Mouse (Mus musculus) gastrocnemius, postnatal 4 days (tissue): ENCODE results near the gene Eif6. TPM values are rescaled to one million over a fixed set of nuclear protein-coding genes. Genes with fewer than 3 reads are reported as not detected.

Source experiments
- DNase-seq, 2 experiments: peaks; one replicate each; pipeline ENCODE4 v3.0.0; 2021 to 2022; ENCODE audit warnings: low spot score in 2 of 2, mixed read lengths in 2 of 2
- total RNA-seq, 2 experiments: library from RNA; stranded (reverse); gene quantifications; 2 replicates each; pipeline ENCODE4 v1.2.3; 2021

Gene Eif6
- total RNA-seq, 2 experiments from 2014 or later, result 74.9 to 79.4 TPM

DNA sequence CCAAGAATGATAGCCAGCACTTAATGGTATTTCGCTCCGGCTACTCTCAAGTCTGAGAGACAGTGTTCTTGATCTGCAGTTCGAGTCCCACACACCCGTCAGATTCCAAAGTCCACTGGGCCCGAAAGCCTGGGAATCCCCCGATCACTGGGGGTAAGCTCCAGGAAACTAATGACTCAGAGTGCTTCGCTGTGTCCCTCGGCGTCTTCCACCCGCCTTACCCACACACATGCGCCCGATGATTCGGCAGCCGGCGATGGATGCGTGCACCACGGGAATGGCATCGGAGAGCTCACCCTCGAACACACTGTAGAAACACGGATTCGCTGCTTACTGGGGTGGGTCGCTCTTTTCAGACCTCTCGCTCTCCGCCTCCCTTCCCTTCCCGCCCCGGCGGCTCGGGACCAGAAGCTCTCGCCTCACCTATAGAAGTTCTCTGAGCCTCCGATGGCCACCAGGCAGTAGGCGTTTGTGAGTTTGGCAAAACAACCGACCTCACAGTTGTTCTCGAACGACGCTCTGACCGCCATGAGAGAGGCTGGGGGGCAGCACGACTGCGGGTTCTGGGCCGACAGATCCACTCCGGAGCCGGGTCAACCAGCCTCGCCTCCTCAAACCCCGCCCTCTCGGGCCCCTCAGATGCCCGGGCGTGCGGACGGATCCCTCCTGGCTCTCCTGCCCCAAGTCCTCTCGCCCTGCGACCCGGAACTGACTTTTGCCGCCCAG, 658 bp downstream of the Eif6 start:
- DNase-seq, result no peak

DNA sequence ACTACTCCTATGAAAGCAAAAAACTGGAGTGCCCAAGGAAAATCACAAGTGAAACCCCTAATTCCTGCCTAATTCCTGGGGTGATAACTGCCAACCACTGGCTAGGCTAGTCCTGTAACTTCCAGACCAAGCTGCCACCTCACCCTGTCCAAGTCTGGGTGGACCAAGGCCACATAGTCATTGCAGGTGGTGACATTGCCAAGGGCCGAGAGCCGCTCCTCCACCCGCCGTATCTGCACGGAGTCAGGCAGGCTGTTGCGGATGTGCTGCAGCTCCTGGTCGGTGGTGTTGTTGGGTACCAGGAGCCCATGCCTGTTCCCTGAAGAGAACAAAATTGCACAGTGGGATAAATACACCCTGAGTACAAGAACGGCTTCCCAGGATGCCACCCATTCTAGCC, 3.0 kb downstream of the Eif6 start:
- DNase-seq, result no peak

DNA sequence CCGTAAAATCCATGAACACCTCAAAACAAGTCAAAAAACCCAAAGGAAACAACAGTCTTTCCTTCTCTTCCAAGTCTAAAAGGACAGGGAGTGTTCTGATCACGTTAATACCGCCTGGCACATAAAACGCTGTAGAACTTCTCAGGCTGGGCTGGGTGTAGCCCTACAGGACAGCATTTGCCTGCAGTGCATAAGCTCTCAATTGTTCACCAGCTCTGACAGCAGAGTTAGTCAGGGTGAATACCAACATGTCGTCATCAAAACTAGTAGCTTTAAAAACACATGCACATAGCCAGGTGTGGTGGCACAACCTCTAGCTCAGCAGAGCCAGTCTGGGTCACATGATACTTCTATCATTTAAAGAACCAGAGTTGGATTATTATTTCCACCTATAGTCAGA, 5.9 kb downstream of the Eif6 start:
- no peak for DNase-seq

DNA sequence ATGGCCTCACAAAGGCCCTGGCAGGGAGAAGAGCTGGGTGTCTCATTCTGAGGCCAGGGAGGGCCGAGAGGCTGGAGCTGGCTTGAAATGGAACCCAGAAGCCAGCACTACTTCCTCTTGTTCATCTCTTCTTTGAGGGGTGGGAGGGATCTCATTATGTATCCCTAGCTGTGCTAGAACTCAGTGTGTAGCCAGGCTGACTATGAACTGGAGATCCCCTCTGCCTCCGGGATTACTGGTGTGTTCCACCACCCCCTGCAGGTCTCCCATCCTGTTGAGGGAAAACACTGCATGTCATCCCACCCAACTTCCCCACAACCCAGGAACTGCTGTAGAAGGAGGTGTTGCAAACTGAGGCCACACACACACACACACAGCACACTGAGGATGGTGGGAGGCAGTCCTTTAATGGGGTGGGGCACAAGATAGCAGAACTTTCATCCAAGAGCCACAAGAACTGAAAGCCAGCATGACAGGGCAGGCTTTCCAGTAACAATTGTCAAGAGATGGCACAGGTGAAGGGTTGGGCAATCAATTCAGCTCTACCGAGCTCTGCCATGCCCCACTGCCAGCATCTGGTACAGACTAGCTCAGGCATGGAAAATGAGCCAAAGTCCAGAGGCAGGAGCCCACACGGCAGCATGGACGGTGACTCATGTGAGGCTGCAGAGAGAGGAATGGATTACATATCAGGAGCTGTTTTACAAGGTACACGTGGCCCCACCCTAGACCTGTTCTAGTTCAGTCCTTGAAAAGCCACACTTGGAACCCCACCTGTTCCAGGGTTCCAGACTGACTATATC, 7.1 kb downstream of the Eif6 start:
- DNase-seq, result no peak

DNA sequence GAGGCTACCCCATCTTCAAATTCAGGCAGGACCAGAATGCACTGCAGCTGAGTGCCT, 7.5 kb downstream of the Eif6 start, which contains the start of gene BC029722:
Gene BC029722 (minus strand): TSS at position 35 of the 57 bp plus-strand sequence.
- no peak for DNase-seq

DNA sequence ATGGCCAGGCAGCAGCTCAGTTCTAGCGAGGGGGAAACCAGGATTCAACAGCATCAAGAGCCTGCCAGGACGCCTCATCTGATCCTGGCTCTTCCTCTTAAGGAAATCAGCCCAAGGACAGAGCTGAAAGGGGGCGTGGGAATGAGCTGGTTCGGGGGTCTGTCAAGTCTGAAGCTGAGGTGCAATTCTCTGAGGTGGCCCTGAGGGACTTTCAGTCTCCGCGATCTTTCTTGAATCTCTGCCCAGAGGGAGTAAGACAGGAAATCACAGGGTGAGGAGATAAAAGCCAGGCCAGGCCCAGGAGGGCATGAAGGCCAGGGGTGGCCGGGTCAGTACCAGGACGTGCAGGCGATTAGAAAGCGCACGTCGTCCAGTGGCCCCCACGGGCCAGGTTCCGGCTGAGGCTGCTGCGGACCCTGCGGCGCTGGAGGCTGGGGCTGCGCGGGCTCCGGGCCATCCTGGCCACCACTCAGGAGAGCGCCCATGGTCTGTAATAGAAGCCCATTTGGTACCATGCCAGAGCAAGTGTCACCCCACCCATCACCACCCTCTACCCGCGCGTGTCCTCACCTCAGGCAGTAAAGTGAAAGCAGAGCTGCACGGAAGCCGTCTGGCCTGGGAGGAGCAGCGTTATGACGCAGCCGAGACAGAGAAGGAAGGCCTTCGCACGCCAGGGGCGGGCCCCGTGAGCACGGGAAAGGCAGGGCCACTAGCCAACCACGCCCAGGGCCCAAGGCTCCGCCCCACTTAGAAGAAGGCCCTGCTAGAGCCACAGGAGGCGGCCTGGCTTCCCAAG, 7.9 kb downstream of the Eif6 start:
- DNase-seq, result peak; percentile 88 to 95

DNA sequence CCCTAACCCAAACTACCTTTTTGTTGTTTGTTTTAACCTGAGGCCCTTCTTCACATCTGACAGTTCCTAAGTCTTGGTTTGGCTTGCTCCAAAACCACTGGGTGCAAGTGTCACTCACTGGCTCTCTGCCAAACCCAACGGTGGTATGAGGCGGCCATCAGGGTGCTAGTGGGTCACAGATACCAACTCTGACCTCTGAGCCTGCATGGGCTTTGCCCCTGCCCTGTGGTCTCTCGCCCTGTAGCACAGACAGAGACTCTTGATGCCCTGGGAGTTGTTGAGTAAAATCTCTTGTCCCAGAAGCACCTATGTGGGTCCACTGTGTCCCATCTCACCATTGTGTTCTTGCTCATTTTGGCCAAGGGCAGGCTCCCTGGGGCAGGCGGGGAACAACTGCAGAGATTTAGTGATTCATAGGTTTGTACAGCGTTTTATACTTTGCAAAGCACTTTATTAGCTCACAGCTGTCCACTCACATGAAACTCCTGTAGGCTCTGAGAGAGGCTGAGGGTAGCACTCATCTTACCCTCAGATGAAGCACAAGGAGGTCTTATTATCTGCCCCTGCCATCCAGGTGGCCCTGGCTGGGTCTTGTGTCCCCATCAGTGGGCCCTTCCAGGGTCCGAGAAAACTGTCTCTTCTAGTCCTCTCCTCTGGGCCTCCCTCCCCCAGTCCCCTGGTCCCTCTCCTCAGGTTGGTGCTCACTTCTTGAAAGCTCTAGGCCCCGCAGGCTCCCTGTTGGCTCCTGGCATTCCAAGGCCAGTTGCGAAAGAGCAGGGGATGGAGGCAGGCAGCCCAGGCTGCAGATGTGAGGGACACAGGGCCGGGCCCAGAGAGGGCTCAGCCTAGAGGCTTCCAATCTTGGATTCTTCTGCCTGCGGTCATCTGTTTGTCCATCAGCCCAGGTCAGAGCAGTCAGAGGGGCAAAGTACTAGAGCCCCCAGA, 9.2 kb downstream of the Eif6 start:
- DNase-seq, result no peak

DNA sequence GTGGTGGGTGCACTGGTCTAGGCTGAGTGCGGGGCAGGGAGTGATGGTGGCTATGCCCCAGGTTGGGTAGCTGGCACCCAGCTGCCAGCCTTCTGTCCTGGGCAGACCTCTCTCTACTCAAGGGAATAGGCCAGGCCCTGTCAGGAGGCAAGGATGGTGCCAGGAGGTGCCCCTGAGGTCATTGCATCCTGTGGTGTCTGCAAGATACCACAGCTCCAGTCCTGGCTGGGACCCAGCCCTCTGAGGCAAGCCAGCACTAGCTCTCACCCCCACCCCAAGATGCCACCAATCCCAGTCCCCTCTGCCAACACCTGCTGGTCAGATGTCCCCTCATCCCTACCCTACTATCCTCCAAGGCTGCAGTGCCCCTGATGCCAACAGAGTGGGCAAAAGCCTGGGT, 10.5 kb downstream of the Eif6 start:
- no peak for DNase-seq

DNA sequence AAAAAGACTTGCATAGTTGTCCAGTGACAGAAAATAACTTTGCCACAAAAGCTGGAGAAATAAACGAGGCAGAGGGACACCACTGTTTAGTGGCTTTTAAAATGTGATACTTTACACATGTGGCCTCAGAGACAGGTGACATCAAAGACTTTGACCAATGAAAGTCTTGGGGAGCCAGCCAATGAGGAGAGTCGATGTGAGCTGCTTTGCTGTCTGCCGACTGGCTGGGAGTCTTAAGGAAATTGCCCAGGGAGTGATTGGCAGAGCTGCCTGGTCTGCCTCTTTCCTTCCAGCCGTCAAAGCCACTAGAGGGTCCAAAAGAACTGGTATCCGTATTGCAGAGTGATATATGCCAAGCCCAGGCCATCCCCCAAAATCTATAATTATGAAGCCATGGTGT, 11.9 kb downstream of the Eif6 start:
- DNase-seq, result no peak

DNA sequence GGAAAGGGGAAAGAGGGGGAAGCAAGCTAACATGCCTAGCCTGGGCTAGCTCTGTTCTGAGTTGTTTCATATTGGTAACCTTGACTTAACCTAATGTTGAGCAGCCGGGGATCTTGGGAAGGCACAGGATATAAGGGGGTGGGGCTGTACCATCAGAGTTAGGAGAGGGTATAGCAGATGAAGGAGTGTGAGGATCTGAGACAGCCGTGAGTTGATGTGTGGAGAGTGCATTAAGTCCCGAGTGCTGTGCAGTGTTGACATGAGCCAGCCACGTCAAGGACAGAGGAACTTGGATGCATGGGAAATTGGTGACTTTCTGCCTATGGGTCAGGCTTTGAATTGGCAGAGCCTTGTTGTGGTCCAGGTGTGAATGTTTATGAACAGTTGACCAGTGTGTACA, 14.1 kb downstream of the Eif6 start:
- no peak for DNase-seq

DNA sequence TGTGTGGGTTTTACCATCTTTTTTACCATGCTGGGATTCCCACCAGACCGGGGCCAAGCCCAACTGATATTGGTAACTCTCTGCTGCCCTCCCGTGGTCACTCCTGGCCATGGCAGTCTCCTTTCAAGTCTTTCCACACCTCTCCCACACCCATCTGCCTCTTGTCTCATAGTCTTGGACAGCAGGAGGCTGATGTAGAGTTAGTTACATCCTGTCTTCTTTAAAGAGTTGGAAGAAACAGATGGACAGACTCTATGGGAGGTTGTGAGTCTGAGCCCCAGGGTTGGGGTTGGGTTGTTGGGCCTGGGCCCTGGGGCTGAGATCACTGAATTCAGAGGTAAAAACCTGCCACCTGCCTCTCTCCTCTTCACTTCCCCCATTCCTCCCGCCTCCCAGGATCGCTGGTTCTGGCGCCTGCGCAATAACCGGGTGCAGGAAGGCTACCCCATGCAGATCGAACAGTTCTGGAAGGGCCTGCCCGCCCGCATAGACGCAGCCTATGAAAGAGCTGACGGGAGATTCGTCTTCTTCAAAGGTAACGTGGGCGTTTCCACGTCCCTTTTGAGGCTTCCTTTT, 14.8 kb downstream of the Eif6 start:
- DNase-seq, result peak; percentile 61 to 69

DNA sequence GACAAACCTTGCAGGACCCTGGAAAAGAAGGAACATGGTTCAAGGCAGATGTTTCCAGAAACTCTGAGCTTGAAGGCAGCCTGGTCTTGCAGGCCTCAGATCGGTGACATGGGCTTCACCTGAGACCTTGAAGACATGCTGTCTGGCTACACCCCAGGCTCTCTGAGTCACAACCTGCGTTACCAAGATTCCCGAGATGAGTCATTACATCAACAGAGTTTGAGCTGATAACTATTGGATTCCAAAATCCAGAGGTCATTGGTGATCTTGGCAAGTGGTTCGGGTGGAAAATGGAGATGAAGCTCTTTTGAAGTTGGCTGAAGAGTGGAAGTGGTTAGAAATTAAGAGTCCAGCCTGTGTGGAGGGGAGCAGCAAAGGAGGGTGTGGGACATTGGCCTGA, 17.1 kb downstream of the Eif6 start:
- DNase-seq, result no peak

DNA sequence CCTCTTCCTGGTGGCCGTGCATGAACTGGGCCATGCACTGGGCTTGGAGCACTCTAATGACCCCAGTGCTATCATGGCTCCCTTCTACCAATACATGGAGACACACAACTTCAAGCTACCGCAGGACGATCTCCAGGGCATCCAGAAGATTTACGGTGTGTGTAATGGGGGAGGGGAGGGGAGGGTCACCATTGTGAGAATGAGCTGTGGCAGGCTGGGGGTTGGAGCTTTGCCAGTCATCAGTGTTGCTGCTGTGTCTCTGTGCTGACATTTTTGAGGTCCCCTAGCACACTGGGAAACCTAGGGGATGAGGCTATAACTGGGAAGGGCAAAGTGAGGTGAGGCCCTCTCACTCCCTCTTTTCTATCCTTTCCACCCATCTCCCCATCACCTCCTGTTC, 19.3 kb downstream of the Eif6 start:
- DNase-seq, result no peak

DNA sequence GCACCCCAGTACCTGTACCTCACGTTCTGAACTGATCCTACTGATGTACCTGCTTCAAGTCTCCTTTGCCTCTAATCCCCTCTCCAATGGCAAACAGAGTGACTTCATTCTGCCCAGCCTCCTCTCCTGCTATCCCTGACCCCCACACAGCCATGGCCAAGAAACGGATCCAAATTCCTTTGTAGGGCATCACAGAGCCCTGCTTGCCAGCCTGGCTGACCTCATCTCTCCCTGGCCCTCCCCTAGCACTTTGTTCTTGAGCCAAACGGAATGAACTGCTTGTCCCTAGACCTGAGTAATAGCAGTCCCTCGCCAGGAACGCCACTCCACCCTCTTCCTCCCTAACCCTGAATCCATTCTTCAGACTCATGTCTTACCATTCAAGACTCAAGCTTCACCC, 20.2 kb downstream of the Eif6 start:
- DNase-seq, result no peak

DNA sequence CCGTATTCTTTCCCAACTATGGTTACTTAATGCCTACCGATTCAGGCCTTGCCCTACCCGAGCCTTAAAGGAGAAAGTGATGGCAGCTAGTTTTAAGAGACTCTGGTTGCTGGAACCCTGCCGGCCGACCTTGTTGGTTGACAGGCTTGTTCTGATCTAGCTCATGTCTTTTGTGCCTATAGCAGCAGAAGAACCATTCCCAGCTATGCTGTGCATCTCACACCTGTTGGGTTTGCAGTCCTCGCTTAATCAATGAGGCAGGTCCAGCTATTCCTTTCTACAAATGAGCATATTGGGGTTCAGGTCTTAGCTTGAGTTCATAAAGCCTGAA, 20.8 kb downstream of the Eif6 start:
- DNase-seq, result no peak

DNA sequence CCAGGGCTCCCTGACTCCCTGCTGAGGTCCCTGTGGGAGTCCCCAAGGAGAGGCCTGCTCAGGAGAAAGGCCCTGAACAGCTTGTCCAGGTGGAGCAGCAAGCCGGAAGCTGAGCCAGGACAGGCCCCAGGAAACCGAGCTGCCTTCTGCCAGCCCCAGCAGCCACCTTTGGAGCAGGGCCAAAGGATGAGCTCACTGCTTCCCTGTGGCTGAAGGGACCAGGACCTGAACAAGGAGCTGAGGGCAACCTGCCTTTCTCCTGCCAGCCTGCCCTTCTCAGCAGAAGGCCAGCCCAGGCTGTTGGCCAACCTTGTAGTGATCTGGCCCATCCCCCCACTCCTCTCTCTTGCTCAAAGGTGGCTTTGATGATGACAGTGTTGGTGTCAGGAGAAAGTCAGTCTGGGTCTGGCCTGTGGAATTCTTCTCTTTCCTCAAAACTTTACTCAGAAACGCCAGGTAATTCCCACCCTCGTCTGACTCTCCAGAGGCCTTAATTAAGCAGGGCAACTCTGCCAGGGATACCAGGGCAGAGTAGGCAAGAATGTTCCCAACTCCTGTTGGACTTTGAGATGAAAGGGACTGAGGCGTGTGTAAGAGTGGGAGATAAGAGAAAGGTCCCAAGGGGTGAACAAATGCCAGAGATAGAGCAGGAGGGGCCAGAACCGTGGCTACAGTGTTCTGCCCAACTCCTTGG, 21.3 kb downstream of the Eif6 start:
- DNase-seq, result no peak

DNA sequence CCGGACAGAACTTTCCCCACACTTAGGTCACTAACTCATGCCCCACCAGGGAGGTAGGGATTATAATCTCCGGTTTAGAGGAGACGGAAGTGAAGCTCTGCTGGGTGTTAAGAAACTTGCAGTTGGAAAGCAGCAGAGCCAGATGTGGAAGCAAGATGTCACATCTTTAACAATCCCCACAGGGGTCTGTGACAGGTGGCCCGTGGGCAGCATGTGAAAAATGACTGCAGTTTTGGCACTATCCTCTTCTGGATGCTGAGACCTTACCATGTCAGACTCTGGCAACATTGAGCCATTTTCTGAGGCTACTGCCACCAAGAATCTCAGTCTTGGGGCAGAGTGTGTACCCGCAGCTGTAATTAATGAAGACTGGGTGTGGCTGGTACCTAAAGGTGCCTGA, 22.7 kb downstream of the Eif6 start:
- DNase-seq, result no peak

DNA sequence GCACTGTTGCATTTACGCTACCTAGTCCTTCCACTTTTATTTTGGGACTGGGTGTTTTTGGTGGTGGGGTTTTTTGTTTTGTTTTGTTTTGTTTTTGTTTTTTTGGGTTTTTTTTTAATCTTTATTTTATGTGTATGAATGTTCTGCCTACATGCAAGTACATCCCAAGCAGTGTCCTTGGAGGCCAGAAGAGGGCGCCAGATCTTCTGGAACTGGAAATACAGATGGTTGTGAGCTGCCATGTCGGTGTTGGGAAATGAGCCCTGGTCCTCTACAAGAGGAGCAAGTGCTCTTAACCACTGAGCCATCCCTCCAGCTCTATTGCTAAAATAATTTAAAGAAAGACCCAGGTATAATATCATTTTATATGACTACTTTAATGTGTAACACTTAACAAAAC, 24.0 kb downstream of the Eif6 start:
- no peak for DNase-seq

DNA sequence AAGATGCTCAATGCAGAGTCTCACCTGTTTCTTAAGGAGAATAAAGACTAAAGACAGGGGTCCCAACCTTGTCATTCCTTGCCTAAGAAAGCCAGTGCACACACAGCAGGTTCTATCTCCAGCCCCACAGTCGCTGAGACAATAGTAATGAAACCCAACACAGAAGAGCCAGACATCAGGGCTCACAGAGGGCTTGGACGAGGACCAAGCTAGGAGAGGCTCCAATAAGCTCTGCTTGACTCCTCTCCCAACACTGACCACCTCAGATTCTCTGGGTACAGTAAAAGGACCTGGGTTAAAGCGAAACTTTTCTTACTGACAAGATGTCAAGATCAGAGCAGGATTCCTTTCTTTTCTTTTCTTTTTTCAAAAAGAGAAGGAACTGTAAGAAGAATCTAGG, 28.1 kb downstream of the Eif6 start:
- no peak for DNase-seq

DNA sequence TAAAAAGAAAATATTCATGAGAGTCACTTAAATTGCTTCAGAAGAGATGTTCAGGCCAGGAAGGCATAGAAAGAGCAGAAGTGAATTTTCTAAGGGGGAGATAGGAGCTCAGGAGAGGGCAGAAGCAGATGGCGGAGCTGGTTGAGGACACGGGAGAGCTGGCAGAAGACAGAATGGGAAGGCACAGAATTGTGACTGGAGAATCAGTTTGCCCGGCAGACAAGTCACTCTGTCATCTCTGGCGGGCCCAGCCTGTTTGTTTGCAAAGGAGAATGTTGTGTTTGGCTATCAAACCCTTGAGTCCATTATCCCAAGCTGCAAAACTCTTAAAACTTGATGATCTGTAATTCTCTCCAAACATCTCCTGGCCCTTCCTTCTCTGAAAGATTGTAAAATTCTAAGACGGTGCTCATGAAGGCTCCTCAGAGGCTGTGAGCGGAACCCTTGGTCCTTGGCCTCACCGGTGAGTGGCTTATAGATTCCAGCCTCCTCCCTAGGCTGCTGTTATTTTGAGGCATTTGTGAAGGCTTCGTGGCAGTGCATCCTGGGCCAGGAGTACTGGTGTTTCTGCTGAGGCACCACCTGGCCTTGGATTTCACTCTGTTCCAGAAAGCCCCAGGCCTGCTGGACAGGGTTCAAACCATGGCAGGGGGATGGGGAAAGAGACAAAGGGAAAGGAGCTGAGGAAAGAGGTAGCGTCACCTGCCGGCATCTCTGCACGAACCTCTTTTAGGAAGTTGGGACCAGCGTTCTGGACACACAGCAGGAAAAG, 31.9 kb downstream of the Eif6 start:
- DNase-seq, result no peak
